Mouse (Mus musculus) G1E (cell line): ENCODE measurements around the gene Zc3h18.

Experiments used
- CTCF ChIP-seq: IDR thresholded peaks from 2 replicates; pipeline ENCODE4 v1.5.1; 2012; ENCODE audit warnings: low read depth, low read length, inconsistent platforms, mixed read lengths
- GATA1 ChIP-seq: IDR thresholded peaks from 2 replicates; pipeline ENCODE4 v1.6.1; 2012; ENCODE audit warnings: borderline replicate concordance, low read length, inconsistent platforms, mixed read lengths
- GATA2 ChIP-seq: IDR thresholded peaks from 2 replicates; pipeline ENCODE4 v1.6.1; 2012; ENCODE audit warnings: low read depth, low read length, inconsistent platforms, borderline replicate concordance
- POLR2AphosphoS5 ChIP-seq: IDR thresholded peaks from 2 replicates; pipeline ENCODE4 v1.6.1; 2012; ENCODE audit warnings: low read depth, low read length, inconsistent platforms; ENCODE audit not compliant: insufficient replicate concordance
- TAL1 ChIP-seq: conservative IDR thresholded peaks from 2 replicates; pipeline ENCODE4 v1.6.1; 2012; ENCODE audit warnings: low read depth, low read length, inconsistent platforms, mixed read lengths

- TF ChIP-seq CTCF (no peak), GATA1 (no peak), POLR2AphosphoS5 (no peak), TAL1 (no peak), GATA2 (no peak)
Measured at GRCm38 (mm10) chr8:122461473-122462148, 85.2 kb downstream of the Zc3h18 start.
